Mouse (Mus musculus): Measurements from ENCODE around the gene Epha10. TPM values are rescaled to one million over a fixed set of nuclear protein-coding genes. Genes with fewer than 3 reads are reported as not detected.

Epha10 gene
- not detected for total RNA-seq (2021)
- long read RNA-seq, experiment 1: 0 reads
- long read RNA-seq, experiment 2: 0 reads

GRCm38 (mm10) chr4:124880599-124880998 lies at the start of gene Epha10:
Gene Epha10, plus strand, starts transcription at chr4:124880899.
- DNase-seq (ENCODE audit: low spot score): no peak

- no peak for DNase-seq (ENCODE audit: low spot score)
These were observed 47.9 kb upstream of the Epha10 start for GRCm38 (mm10) chr4:124832796-124833195.

GRCm38 (mm10) chr4:124838035-124838700 lies 42.5 kb upstream of the Epha10 start:
- no peak for DNase-seq (ENCODE audit: low spot score)

- no peak for DNase-seq (ENCODE audit: low spot score)
These were observed 39.7 kb upstream of the Epha10 start for GRCm38 (mm10) chr4:124840998-124841397.

- DNase-seq (ENCODE audit: low spot score): no peak
These were observed 37.2 kb upstream of the Epha10 start for GRCm38 (mm10) chr4:124843493-124843892.

- DNase-seq (ENCODE audit: low spot score): peak; percentile 78
These were observed 33.1 kb upstream of the Epha10 start for GRCm38 (mm10) chr4:124847573-124847972.

- peak; percentile 17 for DNase-seq (ENCODE audit: low spot score)
These were observed 31.0 kb upstream of the Epha10 start for GRCm38 (mm10) chr4:124849631-124850260.

- DNase-seq (ENCODE audit: low spot score): peak; percentile 92
These were observed 30.3 kb upstream of the Epha10 start, which contains the start of gene Yrdc for GRCm38 (mm10) chr4:124850261-124850913. Gene Yrdc, plus strand, starts transcription at chr4:124850679.

- DNase-seq (ENCODE audit: low spot score): peak; percentile 46
These were observed 29.6 kb upstream of the Epha10 start, which contains the start of gene 1110065P20Rik for GRCm38 (mm10) chr4:124850933-124851658. Gene 1110065P20Rik, minus strand, starts transcription at chr4:124851196.

- DNase-seq (ENCODE audit: low spot score): no peak
These were observed 24.4 kb upstream of the Epha10 start for GRCm38 (mm10) chr4:124856294-124856693.

GRCm38 (mm10) chr4:124858370-124858769 lies 22.3 kb upstream of the Epha10 start:
- DNase-seq (ENCODE audit: low spot score): no peak

GRCm38 (mm10) chr4:124860446-124860845 lies 20.3 kb upstream of the Epha10 start:
- peak; percentile 42 for DNase-seq (ENCODE audit: low spot score)

GRCm38 (mm10) chr4:124861283-124862188 lies 19.2 kb upstream of the Epha10 start, which contains the start of gene Maneal:
Gene Maneal, minus strand, starts transcription at chr4:124862171.
- DNase-seq (ENCODE audit: low spot score): no peak

- no peak for DNase-seq (ENCODE audit: low spot score)
These were observed 8.0 kb upstream of the Epha10 start for GRCm38 (mm10) chr4:124872719-124873118.

- DNase-seq (ENCODE audit: low spot score): no peak
These were observed 726 bp downstream of the Epha10 start for GRCm38 (mm10) chr4:124881341-124881908.

- no peak for DNase-seq (ENCODE audit: low spot score)
These were observed 1.5 kb downstream of the Epha10 start for GRCm38 (mm10) chr4:124882151-124882729.

GRCm38 (mm10) chr4:124888702-124889101 lies 8.0 kb downstream of the Epha10 start:
- DNase-seq (ENCODE audit: low spot score): no peak

GRCm38 (mm10) chr4:124889935-124890334 lies 9.2 kb downstream of the Epha10 start:
- no peak for DNase-seq (ENCODE audit: low spot score)

- DNase-seq (ENCODE audit: low spot score): no peak
These were observed 10.1 kb downstream of the Epha10 start for GRCm38 (mm10) chr4:124890831-124891230.

GRCm38 (mm10) chr4:124893769-124894168 lies 13.1 kb downstream of the Epha10 start:
- no peak for DNase-seq (ENCODE audit: low spot score)

Measured in gastrocnemius, adult 18-20 months (tissue).